Mouse (Mus musculus) activated CD4-positive, CD25-positive, alpha-beta regulatory T cell (primary cell): ENCODE measurements around the gene Fmo9. TPM values are rescaled to one million over a fixed set of nuclear protein-coding genes. Genes with fewer than 3 reads are reported as not detected.

Experiments used
- polyA plus RNA-seq, 2 experiments: library from polyadenylated mRNA; unstranded; fragments of 100-300 nt; shearing (Covaris generic); gene quantifications; one replicate each; pipeline ENCODE4 v1.2.1; 2017

Fmo9 gene
- polyA plus RNA-seq, result not detected

GRCm38 (mm10) chr1:166681745-166682144 lies at the start of gene Fmo9:
Gene Fmo9, minus strand, starts transcription at chr1:166681845.

GRCm38 (mm10) chr1:166647593-166647992 lies 34.1 kb downstream of the Fmo9 start, which contains the start of gene Gm4847:
Gene Gm4847, minus strand, starts transcription at chr1:166647693.

Other genes starting within 250 kb of the Fmo9 start
- gene Gm4846, start 184.3 kb downstream of the Fmo9 start, polyA plus RNA-seq, result not detected
- gene Gm4847, start 34.2 kb downstream of the Fmo9 start, polyA plus RNA-seq, result under 1 TPM in 1 of 2 experiments, not detected in 1; 0.06 TPM